8 mouse cellular contexts compared by ENCODE assay signal in the genomic region with DNA sequence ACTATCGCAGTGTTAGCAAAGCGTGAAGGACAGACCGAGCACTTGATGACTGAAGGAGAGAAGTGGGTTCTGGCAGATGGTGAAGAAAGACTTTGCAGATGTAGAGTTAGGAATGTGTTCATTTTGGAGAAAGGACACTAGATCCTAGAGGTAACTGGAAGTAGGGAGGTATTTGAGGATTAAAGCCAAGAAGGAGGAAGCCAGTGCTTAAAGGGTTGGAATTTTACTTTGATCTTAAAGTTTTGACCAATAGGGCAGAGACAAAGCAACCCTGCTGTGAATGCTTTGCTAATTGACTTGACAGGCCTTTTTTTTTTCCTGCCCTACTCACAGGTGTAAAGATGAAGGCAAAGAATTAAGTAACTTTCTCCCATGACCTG. TPM values are rescaled to one million over a fixed set of nuclear protein-coding genes. Genes with fewer than 3 reads are reported as not detected.
A peak's percentile ranks its signal among the peaks of the same experiment; 100 is the strongest.
DNase-seq lines count a peak whose midpoint lies in the region; ATAC-seq lines count a peak whose summit lies in the region.

No protein-coding gene starts in this region.

- peak overlapping the region; percentile 51 for H3K4me3 ChIP-seq in kidney, embryonic 14.5 days (ENCODE audit: low read length)
- H3K4me3 ChIP-seq in hindbrain, embryonic 12.5 days: peak overlapping the region; percentile 85
- H3K4me3 ChIP-seq in midbrain, embryonic 13.5 days (replicated peaks): peak overlapping the region; percentile 85

- no peaks in the 10 kb centered on the region for H3K27me3 ChIP-seq in kidney, embryonic 14.5 days (ENCODE audit: control insufficient read depth, insufficient read depth, low read length)
- no peaks in the 10 kb centered on the region for H3K27me3 ChIP-seq in hindbrain, embryonic 12.5 days
- H3K27me3 ChIP-seq in midbrain, embryonic 13.5 days: no peaks in the 10 kb centered on the region

- ATAC-seq in kidney, embryonic 14.5 days (ENCODE audit: low FRiP score, low TSS enrichment): no peak
- no peak for ATAC-seq in hindbrain, embryonic 12.5 days (ENCODE audit: low FRiP score)
- no peak for ATAC-seq in midbrain, embryonic 13.5 days

- H3K4me1 ChIP-seq in kidney, embryonic 14.5 days (ENCODE audit: control insufficient read depth, insufficient read depth, low read length): 0 out of 2 replicates have a peak, but pooled peaks cover 6% of the 10 kb centered on the region
- peaks cover 6% of the 10 kb centered on the region for H3K4me1 ChIP-seq in hindbrain, embryonic 12.5 days
- H3K4me1 ChIP-seq in midbrain, embryonic 13.5 days (replicated peaks): peaks cover 26% of the 10 kb centered on the region

- WGBS in kidney, embryonic 14.5 days: 2% methylated on average over 3 of the region's 3 CpGs
- WGBS in hindbrain, embryonic 12.5 days: 0% methylated on average over 3 of the region's 3 CpGs
- WGBS in midbrain, embryonic 13.5 days: 0% methylated on average over 3 of the region's 3 CpGs

- H3K9me3 ChIP-seq in kidney, embryonic 14.5 days (ENCODE audit: control insufficient read depth, low read length): no peaks in the 10 kb centered on the region
- H3K9me3 ChIP-seq in hindbrain, embryonic 12.5 days (replicated peaks): no peaks in the 10 kb centered on the region
- H3K9me3 ChIP-seq in midbrain, embryonic 13.5 days: no peaks in the 10 kb centered on the region

- no peak for DNase-seq in kidney, adult 9 months
- DNase-seq in NIH3T3 (ENCODE audit: low read depth): peak; percentile 27
- DNase-seq in adrenal gland, postnatal 10 days: no peak
- DNase-seq in kidney, postnatal 25 days: no peak
- DNase-seq in thymus, postnatal 36 days: no peak

- peak overlapping the region; percentile 100 for H3K27ac ChIP-seq in kidney, embryonic 14.5 days (ENCODE audit: low read depth, low read length)
- peak overlapping the region; percentile 99 for H3K27ac ChIP-seq in hindbrain, embryonic 12.5 days
- peak overlapping the region; percentile 99 for H3K27ac ChIP-seq in midbrain, embryonic 13.5 days

- peak overlapping the region; percentile 60 for H3K4me2 ChIP-seq in kidney, embryonic 14.5 days (replicated peaks; ENCODE audit: low read depth, low read length)
- H3K4me2 ChIP-seq in hindbrain, embryonic 12.5 days (replicated peaks): peak overlapping the region; percentile 72
- peak overlapping the region; percentile 74 for H3K4me2 ChIP-seq in midbrain, embryonic 13.5 days (replicated peaks)

- H3K9ac ChIP-seq in kidney, embryonic 14.5 days (ENCODE audit: low read depth, low read length): peak overlapping the region; percentile 97
- H3K9ac ChIP-seq in hindbrain, embryonic 12.5 days: peak overlapping the region; percentile 92
- H3K9ac ChIP-seq in midbrain, embryonic 13.5 days (replicated peaks): peak overlapping the region; percentile 90

- no peaks in the 10 kb centered on the region for H3K36me3 ChIP-seq in kidney, embryonic 14.5 days (ENCODE audit: control insufficient read depth, insufficient read depth, low read length)
- no peaks in the 10 kb centered on the region for H3K36me3 ChIP-seq in hindbrain, embryonic 12.5 days
- H3K36me3 ChIP-seq in midbrain, embryonic 13.5 days: no peaks in the 10 kb centered on the region

RNA-seq across cellular contexts. Expression of a gene that starts 1.2 kb away (rescaled TPM):
- polyA plus RNA-seq in kidney, embryonic 14.5 days (2014; fragmentation: Nextera tagmentation; extraction: Ambion mirVana): 23.1 and 33.6 TPM in 2 replicates
- polyA plus RNA-seq in hindbrain, embryonic 12.5 days (2016; fragmentation: Nextera tagmentation; extraction: Ambion mirVana): 44.1 and 47.0 TPM in 2 replicates
- polyA plus RNA-seq in midbrain, embryonic 13.5 days (2015; fragmentation: Nextera tagmentation; extraction: Ambion mirVana): 45.5 and 46.2 TPM in 2 replicates
- 10 to 100 TPM; 28.0 to 34.3 TPM for total RNA-seq in adrenal gland, postnatal 10 days (2021)
